Mouse (Mus musculus): ENCODE data around the gene Srd5a3. TPM values are rescaled to one million over a fixed set of nuclear protein-coding genes. Genes with fewer than 3 reads are reported as not detected.
A peak's percentile ranks its signal among the peaks of the same experiment; 100 is the strongest.

Srd5a3 gene
- polyA plus RNA-seq, 1 experiment from 2014 or later, result 48.1 TPM

DNA sequence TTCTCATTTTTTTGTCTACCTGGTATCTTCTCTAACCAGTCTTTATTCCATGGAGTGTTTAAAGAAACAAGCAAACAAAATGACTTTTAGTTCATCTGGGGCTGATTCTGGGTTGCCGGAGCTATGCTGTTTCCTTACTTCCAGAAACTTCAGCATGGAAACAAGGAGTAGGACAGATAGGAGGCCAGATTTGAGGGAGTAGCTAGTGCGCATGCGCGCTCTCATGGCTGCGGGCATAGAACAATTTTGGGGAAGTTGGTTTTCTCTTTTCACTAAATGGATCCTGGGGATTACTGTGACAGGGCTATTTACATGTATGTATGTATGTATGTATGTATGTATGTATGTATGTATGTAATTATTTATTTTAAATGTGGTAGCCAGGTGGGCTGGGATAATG, 39.1 kb downstream of the Srd5a3 start:
- ATAC-seq (no peak), DNase-seq (ENCODE audit: low spot score) (no peak)
- no peak overlapping the region for H3K4me2 ChIP-seq (replicated peaks; ENCODE audit: low read depth, low read length)
- WGBS, result 94% methylated on average over 5 of the region's 5 CpGs
- no peaks in the 10 kb centered on the region for H3K27me3 ChIP-seq (replicated peaks; ENCODE audit: insufficient read depth, low read length)
- no peaks in the 10 kb centered on the region for H3K9me3 ChIP-seq (ENCODE audit: low read length)
- H3K9ac ChIP-seq (replicated peaks; ENCODE audit: low read depth), result no peak overlapping the region
- H3K4me3 ChIP-seq (ENCODE audit: low read depth, low read length), result no peak overlapping the region
- TF ChIP-seq CTCF (IDR thresholded peaks at IDR 0.05), result no peak
- TF ChIP-seq EP300 (IDR thresholded peaks at IDR 0.05), result no peak
- no peaks in the 10 kb centered on the region for H3K36me3 ChIP-seq (ENCODE audit: insufficient read depth, low read length)
- H3K4me1 ChIP-seq (ENCODE audit: insufficient read depth, low read depth, low read length), result peaks cover 4% of the 10 kb centered on the region; the same call in 1 of the 2 replicates
- no peak overlapping the region for H3K27ac ChIP-seq (ENCODE audit: low read length)

DNA sequence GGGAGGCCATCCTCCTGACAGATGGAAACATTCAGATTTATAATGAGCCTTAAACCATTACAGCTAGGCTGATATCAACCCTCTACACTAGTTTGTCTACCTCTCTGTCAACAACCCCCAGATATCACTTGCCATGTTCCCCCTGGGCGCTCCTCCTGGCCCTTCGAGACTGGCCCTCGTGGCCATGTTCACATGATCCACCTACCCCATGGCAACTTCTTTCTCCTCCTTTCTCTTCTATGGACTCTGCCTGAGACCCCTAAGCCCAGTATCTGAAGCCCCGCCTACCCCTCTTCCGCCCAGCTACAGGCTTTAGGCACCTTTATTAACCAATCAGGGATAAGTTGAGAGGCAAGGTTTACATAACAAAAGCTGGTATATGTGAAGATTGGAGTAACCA, 39.7 kb downstream of the Srd5a3 start:
- DNase-seq (ENCODE audit: low spot score), result no peak
- Histone ChIP-seq H3K4me3 (ENCODE audit: low read depth, low read length) (no peak overlapping the region), H3K27me3 (replicated peaks; ENCODE audit: insufficient read depth, low read length) (no peaks in the 10 kb centered on the region), H3K36me3 (ENCODE audit: insufficient read depth, low read length) (no peaks in the 10 kb centered on the region), H3K27ac (ENCODE audit: low read length) (no peak overlapping the region), H3K9me3 (ENCODE audit: low read length) (no peaks in the 10 kb centered on the region), H3K4me1 (ENCODE audit: insufficient read depth, low read depth, low read length) (peaks cover 4% of the 10 kb centered on the region; the same call in 1 of the 2 replicates), H3K4me2 (replicated peaks; ENCODE audit: low read depth, low read length) (no peak overlapping the region), H3K9ac (replicated peaks; ENCODE audit: low read depth) (no peak overlapping the region)
- no peak for ATAC-seq
- 89% methylated on average over 5 of the region's 5 CpGs for WGBS
- no peak for TF ChIP-seq EP300 (IDR thresholded peaks at IDR 0.05)
- no peak for TF ChIP-seq CTCF (IDR thresholded peaks at IDR 0.05)

DNA sequence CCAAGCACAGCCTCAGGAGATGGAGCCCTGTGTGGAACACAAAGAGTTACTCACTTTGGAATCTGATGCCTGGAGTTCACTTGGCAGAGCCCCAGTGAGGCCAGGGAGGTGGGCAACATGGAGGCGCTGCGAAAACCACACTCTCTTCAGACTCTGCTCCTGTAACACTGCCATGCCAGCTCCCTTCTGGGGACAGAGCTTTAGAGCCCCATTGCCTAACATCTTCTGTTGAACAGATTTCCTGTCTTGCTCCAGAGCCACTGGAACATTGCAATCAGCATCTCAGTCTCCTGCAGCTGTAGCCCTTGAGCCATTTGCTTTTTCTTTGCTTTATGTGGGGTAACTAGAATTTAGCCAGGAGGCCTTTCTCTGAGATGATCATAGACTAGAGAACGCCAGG, 42.3 kb downstream of the Srd5a3 start:
- WGBS, result 40% methylated on average over 3 of the region's 3 CpGs
- Histone ChIP-seq H3K36me3 (ENCODE audit: insufficient read depth, low read length) (no peaks in the 10 kb centered on the region), H3K4me2 (replicated peaks; ENCODE audit: low read depth, low read length) (no peak overlapping the region), H3K4me3 (ENCODE audit: low read depth, low read length) (no peak overlapping the region), H3K27me3 (replicated peaks; ENCODE audit: insufficient read depth, low read length) (no peaks in the 10 kb centered on the region), H3K9me3 (ENCODE audit: low read length) (no peaks in the 10 kb centered on the region), H3K4me1 (ENCODE audit: insufficient read depth, low read depth, low read length) (peaks cover 11% of the 10 kb centered on the region), H3K9ac (replicated peaks; ENCODE audit: low read depth) (no peak overlapping the region), H3K27ac (ENCODE audit: low read length) (no peak overlapping the region; the same call in 1 of the 2 replicates)
- TF ChIP-seq CTCF (IDR thresholded peaks at IDR 0.05) (no peak), EP300 (IDR thresholded peaks at IDR 0.05) (no peak)
- DNase-seq (ENCODE audit: low spot score) (peak; percentile 62), ATAC-seq (no peak)

DNA sequence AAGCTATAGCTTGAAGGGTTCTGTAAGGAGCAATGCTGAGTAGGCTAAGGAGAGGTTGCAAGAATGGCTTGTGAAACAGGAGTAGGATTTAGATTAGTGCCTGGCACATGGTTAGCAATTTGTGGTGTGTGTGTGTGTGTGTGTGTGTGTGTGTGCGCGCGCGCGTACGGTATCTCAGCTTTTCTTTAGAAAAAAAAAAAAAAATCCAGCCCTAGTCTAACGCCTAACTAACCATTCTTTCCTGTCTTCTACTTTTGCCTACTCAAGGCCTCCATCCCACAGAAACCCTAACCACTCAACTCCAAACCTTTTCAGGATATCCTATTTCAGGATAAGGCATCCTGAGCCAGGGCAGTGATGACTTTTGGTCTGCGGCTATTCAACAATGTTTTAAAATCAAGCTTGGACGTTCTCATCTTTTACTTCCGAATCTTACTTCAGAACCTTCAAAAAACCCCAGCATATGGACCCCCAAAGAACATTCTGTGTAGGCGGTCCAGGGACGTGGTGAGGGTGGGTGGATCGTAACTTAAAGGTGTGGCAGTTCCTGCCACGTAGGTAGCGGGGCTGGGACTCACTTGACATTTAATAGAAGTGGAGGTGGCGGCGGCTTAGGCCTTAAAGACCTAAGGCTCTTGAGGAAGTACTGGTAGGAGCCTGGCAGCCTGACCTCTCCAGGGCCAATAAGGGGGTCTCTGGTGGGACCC, 43.1 kb downstream of the Srd5a3 start:
- Histone ChIP-seq H3K36me3 (ENCODE audit: insufficient read depth, low read length) (no peaks in the 10 kb centered on the region), H3K4me1 (ENCODE audit: insufficient read depth, low read depth, low read length) (peaks cover 11% of the 10 kb centered on the region), H3K4me3 (ENCODE audit: low read depth, low read length) (peak overlapping the region; percentile 61), H3K27ac (ENCODE audit: low read length) (peak overlapping the region; percentile 94), H3K9me3 (ENCODE audit: low read length) (no peaks in the 10 kb centered on the region), H3K4me2 (replicated peaks; ENCODE audit: low read depth, low read length) (peak overlapping the region; percentile 71), H3K27me3 (replicated peaks; ENCODE audit: insufficient read depth, low read length) (no peaks in the 10 kb centered on the region), H3K9ac (replicated peaks; ENCODE audit: low read depth) (peak overlapping the region; percentile 60; the same call in 1 of the 2 replicates)
- ATAC-seq (peak; percentile 42), DNase-seq (ENCODE audit: low spot score) (no peak)
- 35% methylated on average over 17 of the region's 17 CpGs for WGBS
- no peak for TF ChIP-seq CTCF (IDR thresholded peaks at IDR 0.05)
- peak; percentile 39; the same call in 1 of the 2 replicates for TF ChIP-seq EP300 (IDR thresholded peaks at IDR 0.05)

DNA sequence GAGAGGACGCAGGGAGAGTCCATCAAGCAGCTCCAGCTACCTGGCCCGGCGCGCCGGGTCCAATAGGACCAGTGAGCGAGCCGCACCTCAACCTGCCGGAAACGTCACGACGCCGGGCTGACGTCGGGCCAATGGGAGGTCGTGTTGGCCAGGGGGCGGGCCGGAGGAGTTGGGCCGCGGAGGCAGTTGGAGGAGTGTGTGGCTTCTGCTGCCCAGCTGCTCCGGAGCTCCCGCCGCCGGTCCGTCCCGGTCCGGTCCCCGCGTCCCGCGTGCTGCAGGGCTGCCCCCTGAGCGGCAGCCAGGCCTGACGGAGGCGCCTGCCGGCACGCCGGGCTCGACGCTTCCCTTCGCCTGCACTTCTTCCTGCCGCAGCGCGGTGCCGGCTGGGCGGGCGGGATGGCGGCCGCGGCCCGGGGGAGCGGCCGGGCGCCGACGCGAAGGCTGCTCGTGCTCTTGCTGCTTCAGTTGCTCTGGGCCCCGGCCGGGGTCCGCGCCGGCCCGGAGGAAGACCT, 43.7 kb downstream of the Srd5a3 start, which contains the start of gene Tmem165:
Tmem165 (plus strand) TSS at position 131 of the 512 bp plus-strand sequence.
- H3K27me3 ChIP-seq (replicated peaks; ENCODE audit: insufficient read depth, low read length), result no peaks in the 10 kb centered on the region
- H3K4me2 ChIP-seq (replicated peaks; ENCODE audit: low read depth, low read length), result peak within 1 kb of the TSS; percentile 71
- peak within 1 kb of the TSS; percentile 94 for H3K27ac ChIP-seq (ENCODE audit: low read length)
- H3K4me1 ChIP-seq (ENCODE audit: insufficient read depth, low read depth, low read length), result peaks cover 11% of the 10 kb centered on the region
- peak within 1 kb of the TSS; percentile 61 for H3K4me3 ChIP-seq (ENCODE audit: low read depth, low read length)
- TF ChIP-seq EP300 (IDR thresholded peaks at IDR 0.05) (no peak), CTCF (IDR thresholded peaks at IDR 0.05) (0 out of 2 replicates have a peak, but pooled peaks have one; percentile 2)
- H3K9me3 ChIP-seq (ENCODE audit: low read length), result no peaks in the 10 kb centered on the region
- DNase-seq (ENCODE audit: low spot score) (peak; percentile 97), ATAC-seq (peak; percentile 97)
- no peaks in the 10 kb centered on the region for H3K36me3 ChIP-seq (ENCODE audit: insufficient read depth, low read length)
- WGBS, result under 1% methylated on average over 36 of the region's 62 CpGs
- H3K9ac ChIP-seq (replicated peaks; ENCODE audit: low read depth), result peak within 1 kb of the TSS; percentile 60

DNA sequence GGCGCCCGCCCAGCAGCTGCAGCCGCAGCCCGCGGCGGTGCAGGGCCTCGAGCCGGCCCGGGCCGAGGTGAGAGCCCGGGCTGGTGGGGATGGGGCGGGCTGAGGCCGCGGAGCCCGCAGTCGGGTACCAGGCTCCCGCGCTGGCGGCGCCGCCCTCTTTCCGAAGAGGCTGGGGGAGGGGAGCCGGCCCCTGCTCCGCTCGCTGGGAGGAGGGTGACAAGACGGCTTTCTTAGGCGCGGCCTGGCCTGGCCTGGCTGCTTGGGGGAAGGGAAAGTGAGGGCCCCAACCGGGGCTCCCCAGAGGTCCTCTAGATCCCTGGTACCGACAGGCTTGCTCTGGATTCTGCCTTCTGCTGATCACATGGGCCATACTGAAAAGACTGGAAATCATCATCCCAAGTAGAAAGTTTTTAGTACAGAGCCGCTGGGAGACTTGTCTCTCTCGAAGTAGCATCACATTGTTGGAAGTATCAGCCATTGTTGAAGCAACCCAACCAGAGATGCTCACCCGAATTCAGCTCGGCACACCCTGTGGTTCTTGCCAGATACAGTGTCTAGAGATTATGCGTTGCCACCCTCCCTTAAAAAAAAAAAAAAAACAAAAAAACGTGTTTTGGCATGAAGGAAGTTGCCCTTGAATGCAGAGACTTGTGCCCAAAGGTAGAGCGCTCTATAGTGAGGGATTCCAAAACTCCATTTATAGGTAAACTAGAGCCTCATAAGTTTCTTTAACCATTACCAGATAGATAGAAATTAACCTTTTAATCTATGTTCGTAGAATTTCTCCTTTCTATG, 44.4 kb downstream of the Srd5a3 start:
- H3K9ac ChIP-seq (replicated peaks; ENCODE audit: low read depth), result peak overlapping the region; percentile 60
- H3K9me3 ChIP-seq (ENCODE audit: low read length), result no peaks in the 10 kb centered on the region
- ATAC-seq (peak; percentile 91), DNase-seq (ENCODE audit: low spot score) (peak; percentile 86)
- no peaks in the 10 kb centered on the region for H3K27me3 ChIP-seq (replicated peaks; ENCODE audit: insufficient read depth, low read length)
- no peaks in the 10 kb centered on the region for H3K36me3 ChIP-seq (ENCODE audit: insufficient read depth, low read length)
- H3K27ac ChIP-seq (ENCODE audit: low read length), result peak overlapping the region; percentile 94
- H3K4me1 ChIP-seq (ENCODE audit: insufficient read depth, low read depth, low read length), result peaks cover 11% of the 10 kb centered on the region
- H3K4me2 ChIP-seq (replicated peaks; ENCODE audit: low read depth, low read length), result peak overlapping the region; percentile 71
- TF ChIP-seq EP300 (IDR thresholded peaks at IDR 0.05), result no peak
- no peak for TF ChIP-seq CTCF (IDR thresholded peaks at IDR 0.05)
- H3K4me3 ChIP-seq (ENCODE audit: low read depth, low read length), result peak overlapping the region; percentile 61
- 3% methylated on average over 32 of the region's 38 CpGs for WGBS

Data from lung, postnatal 0 days (tissue).